Mouse (Mus musculus): ENCODE data around the gene Slc8a3. TPM values are rescaled to one million over a fixed set of nuclear protein-coding genes. Genes with fewer than 3 reads are reported as not detected.

Slc8a3 gene
- total and polyA plus RNA-seq, 3 experiments: 0.11 TPM; not detected in 2

DNA sequence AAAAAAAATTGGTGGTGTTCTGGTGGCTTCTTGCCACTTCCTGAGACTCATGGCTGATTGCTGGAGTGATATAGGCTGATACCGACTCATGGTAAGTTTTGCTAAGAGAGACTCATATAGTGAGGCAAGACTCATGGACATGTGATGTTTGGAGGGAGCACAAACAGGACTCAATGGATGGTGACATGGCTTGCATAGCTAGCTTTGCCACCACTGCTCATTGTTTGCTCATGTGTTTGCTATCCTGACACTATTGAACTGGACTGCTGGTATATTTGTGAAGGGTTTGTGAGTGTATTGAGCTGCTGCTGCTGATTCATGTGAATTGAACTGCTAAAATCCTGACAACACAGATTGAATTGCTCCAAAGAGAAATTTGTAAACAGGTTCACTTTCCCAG, 95.8 kb downstream of the Slc8a3 start:
- Histone ChIP-seq H3K9ac (ENCODE audit: insufficient read depth, low read depth) (no peak overlapping the region), H3K4me1 (ENCODE audit: control insufficient read depth in 1 of 2, insufficient read depth in 2 of 2) (no peaks in the 10 kb centered on the region), H3K4me2 (ENCODE audit: insufficient read depth, low read depth, poor library complexity, severe bottlenecking) (no peak overlapping the region), H3K27me3 (replicated peaks) (peaks cover 43% of the 10 kb centered on the region), H3K36me3 (replicated peaks in 1 of 2; ENCODE audit: control insufficient read depth in 1 of 2, insufficient read depth in 1 of 2, low read length in 1 of 2) (no peaks in the 10 kb centered on the region), H3K27ac (ENCODE audit: insufficient read depth, low read depth) (no peak overlapping the region), H3K4me3 (replicated peaks in 1 of 3; ENCODE audit: low read depth in 2 of 3, low read length in 2 of 3, poor library complexity in 1 of 3) (no peak overlapping the region), H3K9me3 (replicated peaks; ENCODE audit: low read length) (peaks cover 5% of the 10 kb centered on the region), H3K79me2 (replicated peaks; ENCODE audit: control insufficient read depth, extremely low read depth, insufficient read depth, poor library complexity, severe bottlenecking) (no peaks in the 10 kb centered on the region)
- no peak for TF ChIP-seq KAT2A (IDR thresholded peaks at IDR 0.05; ENCODE audit: insufficient replicate concordance, low read length)
- TF ChIP-seq BHLHE40 (IDR thresholded peaks at IDR 0.05; ENCODE audit: low read depth, low read length): no peak
- TF ChIP-seq TBP (conservative IDR thresholded peaks at IDR 0.05; ENCODE audit: low read depth, low read length): no peak
- no peak for TF ChIP-seq UBTF (IDR thresholded peaks at IDR 0.05; ENCODE audit: low read depth, low read length)
- TF ChIP-seq MAFK (IDR thresholded peaks at IDR 0.05; ENCODE audit: insufficient replicate concordance, low read length): no peak
- TF ChIP-seq POLR2A (IDR thresholded peaks at IDR 0.05; ENCODE audit: low read depth, low read length): no peak
- no peak for TF ChIP-seq USF2 (conservative IDR thresholded peaks at IDR 0.05; ENCODE audit: low read depth, low read length)
- TF ChIP-seq ZNF384 (IDR thresholded peaks at IDR 0.05; ENCODE audit: low read depth, low read length): no peak
- no peak for TF ChIP-seq ETS1 (conservative IDR thresholded peaks at IDR 0.05; ENCODE audit: low read depth, low read length)
- no peak for TF ChIP-seq RCOR1 (conservative IDR thresholded peaks at IDR 0.05; ENCODE audit: low read depth, low read length)
- no peak for TF ChIP-seq MAX (IDR thresholded peaks at IDR 0.05; ENCODE audit: low read length)
- TF ChIP-seq EP300 (IDR thresholded peaks at IDR 0.05; ENCODE audit: low read length): no peak
- DNase-seq (ENCODE audit: extremely low read depth): no peak
- in situ Hi-C loops (cut with MboI; ENCODE audit: low pct_ligation_motif_present, low pct_unique_long_range_greater_than_20kb, low sequenced_read_pairs) (no loop called here), dilution Hi-C loops (cut with MboI; ENCODE audit: extremely low pct_ligation_motif_present, extremely low pct_unique_long_range_greater_than_20kb, low sequenced_read_pairs) (no loop called here)

DNA sequence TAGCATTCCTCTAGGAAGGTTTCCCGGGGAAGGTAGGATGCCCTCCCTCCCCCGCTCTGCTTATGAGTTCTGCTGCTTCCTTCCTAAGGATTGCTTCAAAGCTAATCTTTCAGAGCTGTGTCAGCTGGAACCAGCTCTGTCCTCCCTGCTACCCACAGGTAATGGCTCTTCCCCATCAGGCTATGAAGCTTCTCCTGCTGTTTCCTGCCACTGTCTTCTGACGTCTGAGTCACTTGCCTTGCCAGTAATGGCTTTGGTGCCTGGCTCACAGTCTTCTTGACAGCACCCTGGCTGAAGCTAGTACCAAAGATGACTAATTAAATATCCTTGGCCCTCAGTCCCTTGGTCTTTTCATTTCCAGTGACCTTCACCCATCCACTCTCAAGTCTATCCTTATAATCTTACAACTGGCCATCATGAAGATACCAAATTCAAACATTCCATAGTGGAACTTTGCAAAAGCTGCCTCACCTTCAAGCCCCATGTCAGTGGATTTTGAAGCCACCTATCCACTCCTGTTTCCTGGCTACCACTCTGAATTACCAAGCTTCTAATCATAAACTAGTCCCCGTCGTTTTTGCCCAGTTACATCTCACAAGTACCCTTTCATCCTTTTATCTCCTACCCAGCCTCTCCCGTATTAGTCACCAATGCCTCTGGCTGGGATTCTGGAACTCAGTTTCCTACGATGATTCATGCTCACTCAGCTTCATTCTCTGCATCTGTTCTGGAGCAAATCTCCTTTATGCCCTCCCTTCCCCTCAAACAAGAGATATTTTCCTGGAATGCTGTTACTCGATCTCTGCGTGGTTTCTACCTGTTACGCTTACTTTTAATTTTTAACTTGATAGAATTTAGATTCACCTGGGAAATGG, 97.3 kb downstream of the Slc8a3 start:
- dilution Hi-C loops (cut with MboI; ENCODE audit: extremely low pct_ligation_motif_present, extremely low pct_unique_long_range_greater_than_20kb, low sequenced_read_pairs): no loop called here
- Histone ChIP-seq H3K4me1 (ENCODE audit: control insufficient read depth in 1 of 2, insufficient read depth in 2 of 2) (no peaks in the 10 kb centered on the region), H3K9ac (ENCODE audit: insufficient read depth, low read depth) (no peak overlapping the region), H3K79me2 (replicated peaks; ENCODE audit: control insufficient read depth, extremely low read depth, insufficient read depth, poor library complexity, severe bottlenecking) (no peaks in the 10 kb centered on the region), H3K4me2 (ENCODE audit: insufficient read depth, low read depth, poor library complexity, severe bottlenecking) (no peak overlapping the region), H3K27me3 (replicated peaks) (peaks cover 42% of the 10 kb centered on the region), H3K36me3 (replicated peaks in 1 of 2; ENCODE audit: control insufficient read depth in 1 of 2, insufficient read depth in 1 of 2, low read length in 1 of 2) (no peaks in the 10 kb centered on the region), H3K4me3 (replicated peaks in 1 of 3; ENCODE audit: low read depth in 2 of 3, low read length in 2 of 3, poor library complexity in 1 of 3) (no peak overlapping the region), H3K9me3 (replicated peaks; ENCODE audit: low read length) (peaks cover 5% of the 10 kb centered on the region), H3K27ac (ENCODE audit: insufficient read depth, low read depth) (no peak overlapping the region)
- no peak for TF ChIP-seq USF2 (conservative IDR thresholded peaks at IDR 0.05; ENCODE audit: low read depth, low read length)
- no peak for TF ChIP-seq HCFC1 (IDR thresholded peaks at IDR 0.05; ENCODE audit: low read depth, low read length)
- no peak for TF ChIP-seq USF1 (IDR thresholded peaks at IDR 0.05; ENCODE audit: low read depth, low read length)
- TF ChIP-seq ETS1 (conservative IDR thresholded peaks at IDR 0.05; ENCODE audit: low read depth, low read length): no peak
- no peak for TF ChIP-seq PAX5 (IDR thresholded peaks at IDR 0.05; ENCODE audit: low read length)
- no peak for TF ChIP-seq ZMIZ1 (IDR thresholded peaks at IDR 0.05; ENCODE audit: low read depth, low read length)
- TF ChIP-seq MAZ (IDR thresholded peaks at IDR 0.05; ENCODE audit: low read depth, low read length): no peak
- no peak for TF ChIP-seq NELFE (IDR thresholded peaks at IDR 0.05; ENCODE audit: low read depth, low read length)
- TF ChIP-seq NRF1 (IDR thresholded peaks at IDR 0.05; ENCODE audit: low read depth, low read length): no peak
- no peak for TF ChIP-seq UBTF (IDR thresholded peaks at IDR 0.05; ENCODE audit: low read depth, low read length)
- no peak for TF ChIP-seq E2F4 (IDR thresholded peaks at IDR 0.05; ENCODE audit: insufficient replicate concordance, low read depth, low read length)
- TF ChIP-seq BHLHE40 (IDR thresholded peaks at IDR 0.05; ENCODE audit: low read depth, low read length): no peak
- TF ChIP-seq SMC3 (IDR thresholded peaks at IDR 0.05; ENCODE audit: low read depth, low read length): no peak
- TF ChIP-seq ZKSCAN1 (IDR thresholded peaks at IDR 0.05; ENCODE audit: borderline replicate concordance, low read depth, low read length): no peak
- in situ Hi-C loops (cut with MboI; ENCODE audit: low pct_ligation_motif_present, low pct_unique_long_range_greater_than_20kb, low sequenced_read_pairs): no loop called here
- no peak for DNase-seq (ENCODE audit: extremely low read depth)
